ENCODE assay signal across 14 mouse cellular contexts in genomic region chr2:27681426-27681825, GRCm38 (mm10). TPM values are rescaled to one million over a fixed set of nuclear protein-coding genes. Genes with fewer than 3 reads are reported as not detected.
DNase-seq lines count a peak whose midpoint lies in the region; ATAC-seq and TF ChIP-seq lines count a peak whose summit lies in the region.
"Had no signal": no experiment of that assay in that cellular context is flagged by ENCODE, and none has a peak within 500 bp of the region (broad histone marks: within the 10 kb centered on the region; RNA-seq: fewer than 3 reads in every experiment).

No protein-coding gene starts in this region.

- H3K9me3 ChIP-seq in forebrain, embryonic 14.5 days (replicated peaks; ENCODE audit: control insufficient read depth, low read length), result no peaks in the 10 kb centered on the region
- H3K9me3 ChIP-seq in forebrain, embryonic 12.5 days, result no peaks in the 10 kb centered on the region
- no peaks in the 10 kb centered on the region for H3K9me3 ChIP-seq in kidney, embryonic 15.5 days (replicated peaks)
- no peaks in the 10 kb centered on the region for H3K9me3 ChIP-seq in embryonic facial prominence, embryonic 14.5 days (ENCODE audit: control insufficient read depth, low read length)
- H3K9me3 ChIP-seq in intestine, postnatal 0 days (ENCODE audit: control insufficient read depth), result no peaks in the 10 kb centered on the region

- no peaks in the 10 kb centered on the region for H3K36me3 ChIP-seq in forebrain, embryonic 14.5 days (ENCODE audit: control insufficient read depth, insufficient read depth, low read length)
- no peaks in the 10 kb centered on the region for H3K36me3 ChIP-seq in forebrain, embryonic 12.5 days (replicated peaks)
- no peaks in the 10 kb centered on the region for H3K36me3 ChIP-seq in kidney, embryonic 15.5 days
- no peaks in the 10 kb centered on the region for H3K36me3 ChIP-seq in embryonic facial prominence, embryonic 14.5 days (ENCODE audit: control insufficient read depth, insufficient read depth, low read length)
- no peaks in the 10 kb centered on the region for H3K36me3 ChIP-seq in intestine, postnatal 0 days (ENCODE audit: control insufficient read depth, insufficient read depth)

- no peak overlapping the region for H3K9ac ChIP-seq in forebrain, embryonic 14.5 days (ENCODE audit: low read length)
- H3K9ac ChIP-seq in forebrain, embryonic 12.5 days, result no peak overlapping the region
- H3K9ac ChIP-seq in kidney, embryonic 15.5 days, result no peak overlapping the region
- 0 out of 2 replicates have a peak overlapping the region, but pooled peaks have one; percentile 2 for H3K9ac ChIP-seq in embryonic facial prominence, embryonic 14.5 days (ENCODE audit: low read depth, low read length)
- no peak overlapping the region for H3K9ac ChIP-seq in intestine, postnatal 0 days (ENCODE audit: low read depth, low read length)
- H3K9ac ChIP-seq: lung, embryonic 14.5 days had no signal

- no peak overlapping the region for H3K4me2 ChIP-seq in forebrain, embryonic 14.5 days (ENCODE audit: low read length)
- no peak overlapping the region for H3K4me2 ChIP-seq in forebrain, embryonic 12.5 days
- H3K4me2 ChIP-seq in kidney, embryonic 15.5 days, result no peak overlapping the region
- H3K4me2 ChIP-seq in embryonic facial prominence, embryonic 14.5 days (ENCODE audit: low read depth, low read length), result peak overlapping the region; percentile 19; the same call in 1 of the 2 replicates
- H3K4me2 ChIP-seq in intestine, postnatal 0 days (replicated peaks; ENCODE audit: low read depth), result 0 out of 2 replicates have a peak overlapping the region, but pooled peaks have one; percentile 9
- H3K4me2 ChIP-seq: lung, embryonic 14.5 days had no signal

- peaks cover 38% of the 10 kb centered on the region for H3K4me1 ChIP-seq in forebrain, embryonic 14.5 days (ENCODE audit: control insufficient read depth, insufficient read depth, low read length)
- H3K4me1 ChIP-seq in forebrain, embryonic 12.5 days, result peaks cover 71% of the 10 kb centered on the region
- peaks cover 80% of the 10 kb centered on the region for H3K4me1 ChIP-seq in kidney, embryonic 15.5 days
- peaks cover 62% of the 10 kb centered on the region for H3K4me1 ChIP-seq in embryonic facial prominence, embryonic 14.5 days (ENCODE audit: control insufficient read depth, insufficient read depth, low read length)
- peaks cover 59% of the 10 kb centered on the region for H3K4me1 ChIP-seq in intestine, postnatal 0 days (replicated peaks; ENCODE audit: control insufficient read depth, insufficient read depth, low read length)

- no peak for ATAC-seq in forebrain, embryonic 14.5 days
- ATAC-seq in forebrain, embryonic 12.5 days (ENCODE audit: low FRiP score), result no peak
- ATAC-seq in kidney, embryonic 15.5 days (replicated peaks; ENCODE audit: low FRiP score), result no peak
- ATAC-seq in embryonic facial prominence, embryonic 14.5 days (ENCODE audit: low read depth), result no peak
- ATAC-seq in intestine, postnatal 0 days, result no peak

- TF ChIP-seq CTCF in intestine, postnatal 0 days (IDR thresholded peaks at IDR 0.05; ENCODE audit: low read depth), result no peak

- H3K4me3 ChIP-seq in forebrain, embryonic 14.5 days (ENCODE audit: low read depth, low read length), result no peak overlapping the region
- no peak overlapping the region for H3K4me3 ChIP-seq in forebrain, embryonic 12.5 days (replicated peaks)
- no peak overlapping the region for H3K4me3 ChIP-seq in kidney, embryonic 15.5 days (replicated peaks)
- no peak overlapping the region for H3K4me3 ChIP-seq in embryonic facial prominence, embryonic 14.5 days (ENCODE audit: low read depth, low read length)
- H3K4me3 ChIP-seq in intestine, postnatal 0 days (ENCODE audit: low read depth, low read length), result no peak overlapping the region
- H3K4me3 ChIP-seq: erythroblast, embryonic 14.5 days had no signal

- H3K27me3 ChIP-seq in forebrain, embryonic 14.5 days (replicated peaks; ENCODE audit: control insufficient read depth, insufficient read depth, low read length), result no peaks in the 10 kb centered on the region
- peaks cover 12% of the 10 kb centered on the region; the same call in 1 of the 2 replicates for H3K27me3 ChIP-seq in forebrain, embryonic 12.5 days
- no peaks in the 10 kb centered on the region for H3K27me3 ChIP-seq in kidney, embryonic 15.5 days
- H3K27me3 ChIP-seq in embryonic facial prominence, embryonic 14.5 days (replicated peaks; ENCODE audit: control insufficient read depth, insufficient read depth, low read length), result no peaks in the 10 kb centered on the region
- H3K27me3 ChIP-seq in intestine, postnatal 0 days (replicated peaks; ENCODE audit: control insufficient read depth, insufficient read depth, low read length), result no peaks in the 10 kb centered on the region

- DNase-seq in forebrain, embryonic 14.5 days (ENCODE audit: low spot score), result no peak
- DNase-seq in kidney, postnatal 14 days, result no peak
- no peak for DNase-seq in embryonic facial prominence, embryonic 14.5 days (ENCODE audit: low spot score)
- DNase-seq in ovary, postnatal 14 days (ENCODE audit: low spot score), result no peak
- no peak for DNase-seq in embryo, embryonic 9.5 days (ENCODE audit: extremely low spot score)
- DNase-seq: adrenal gland, postnatal 10 days; kidney, adult 9 months; lung, embryonic 14.5 days; right cerebral cortex, postnatal 14 days; thymus, postnatal 25 days had no signal

- H3K27ac ChIP-seq in forebrain, embryonic 14.5 days (ENCODE audit: low read depth, low read length), result 0 out of 2 replicates have a peak overlapping the region, but pooled peaks have one; percentile 21
- no peak overlapping the region for H3K27ac ChIP-seq in forebrain, embryonic 12.5 days
- peak overlapping the region; percentile 7; the same call in 1 of the 2 replicates for H3K27ac ChIP-seq in kidney, embryonic 15.5 days
- H3K27ac ChIP-seq in embryonic facial prominence, embryonic 14.5 days (replicated peaks; ENCODE audit: low read depth, low read length), result 0 out of 2 replicates have a peak overlapping the region, but pooled peaks have one; percentile 28
- H3K27ac ChIP-seq in intestine, postnatal 0 days (ENCODE audit: low read depth, low read length), result 0 out of 2 replicates have a peak overlapping the region, but pooled peaks have one; percentile 21

- 82% methylated on average over 4 of the region's 4 CpGs for WGBS in forebrain, embryonic 14.5 days
- 74% methylated on average over 4 of the region's 4 CpGs for WGBS in forebrain, embryonic 12.5 days
- 66% methylated on average over 4 of the region's 4 CpGs for WGBS in kidney, embryonic 15.5 days
- WGBS in embryonic facial prominence, embryonic 14.5 days, result 77% methylated on average over 4 of the region's 4 CpGs
- WGBS in intestine, postnatal 0 days, result 69% methylated on average over 4 of the region's 4 CpGs

RNA-seq across cellular contexts. Expression of gene Rxra, which starts 5.2 kb away (rescaled TPM):
- 2.0 and 2.6 TPM in 2 replicates for polyA plus RNA-seq in forebrain, embryonic 14.5 days (2014; fragmentation: Nextera tagmentation; extraction: Ambion mirVana)
- 6.7 and 7.8 TPM in 2 replicates for polyA plus RNA-seq in forebrain, embryonic 12.5 days (2016; fragmentation: Nextera tagmentation; extraction: Ambion mirVana)
- polyA plus RNA-seq in kidney, embryonic 15.5 days (2015; fragmentation: Nextera tagmentation; extraction: Ambion mirVana), result 9.6 and 10.4 TPM in 2 replicates
- 11.3 and 11.5 TPM in 2 replicates for polyA plus RNA-seq in embryonic facial prominence, embryonic 14.5 days (2014; fragmentation: Nextera tagmentation; extraction: Ambion mirVana)
- polyA plus RNA-seq in intestine, postnatal 0 days (2015; fragmentation: Nextera tagmentation; extraction: Ambion mirVana), result 9.0 and 10.2 TPM in 2 replicates

Comparison
In these comparisons a context has a peak if more than half of its experiments do, and no peak if none do; other contexts are left out.
1. H3K4me2 ChIP-seq: peak in embryonic facial prominence, embryonic 14.5 days (single experiment) and intestine, postnatal 0 days (single experiment); none in forebrain, embryonic 14.5 days (single experiment), forebrain, embryonic 12.5 days (single experiment) and kidney, embryonic 15.5 days (single experiment).